Mouse (Mus musculus): ENCODE data around the gene Cyp2d40. TPM values are rescaled to one million over a fixed set of nuclear protein-coding genes. Genes with fewer than 3 reads are reported as not detected.
"Not testable (repeated sequence)": the region's sequence is repeated elsewhere in the genome, so short reads cannot be mapped to it uniquely, and the experiment has no call there.

The Cyp2d40 gene
- total RNA-seq (2021) = not detected

- intact Hi-C loops (cut with DNase I) = no loop called here
Measured at GRCm38 (mm10) chr15:82763631-82764420, at the start of gene Cyp2d40. Gene Cyp2d40, minus strand, starts transcription at chr15:82764183.

GRCm38 (mm10) chr15:82810556-82810955, 46.6 kb upstream of the Cyp2d40 start:
- intact Hi-C loops (cut with DNase I) = loop anchor here (5.0 kb wide), 1 partner anchor 302 kb away; no protein-coding TSS in a partner anchor
- no peak for DNase-seq (ENCODE audit: low spot score in 2 of 2)

More at GRCm38 (mm10) chr15:82763631-82764420, at the start of gene Cyp2d40:
- no peak for DNase-seq (ENCODE audit: low spot score in 2 of 2)

GRCm38 (mm10) chr15:82809511-82809910, 45.5 kb upstream of the Cyp2d40 start:
- DNase-seq (ENCODE audit: low spot score in 2 of 2) = no peak
- intact Hi-C loops (cut with DNase I) = loop anchor here (5.0 to 10.0 kb wide), 2 partner anchors 93 to 395 kb away; no protein-coding TSS in a partner anchor

- no peak for DNase-seq (ENCODE audit: low spot score in 2 of 2)
- intact Hi-C loops (cut with DNase I) = loop anchor here (5.0 to 10.0 kb wide), 2 partner anchors 95 to 398 kb away; no protein-coding TSS in a partner anchor
Measured at GRCm38 (mm10) chr15:82806969-82807763, 43.2 kb upstream of the Cyp2d40 start.

- intact Hi-C loops (cut with DNase I) = loop anchor here (5.0 to 10.0 kb wide), 2 partner anchors 97 to 400 kb away; no protein-coding TSS in a partner anchor
- DNase-seq (ENCODE audit: low spot score in 2 of 2) = peak; percentile 77 to 78
Measured at GRCm38 (mm10) chr15:82804708-82805639, 41.0 kb upstream of the Cyp2d40 start.

GRCm38 (mm10) chr15:82795936-82796440, 32.0 kb upstream of the Cyp2d40 start:
- DNase-seq (ENCODE audit: low spot score in 2 of 2) = no peak
- intact Hi-C loops (cut with DNase I) = no loop called here

- intact Hi-C loops (cut with DNase I) = no loop called here
- no peak for DNase-seq (ENCODE audit: low spot score in 2 of 2)
Measured at GRCm38 (mm10) chr15:82794277-82794676, 30.3 kb upstream of the Cyp2d40 start, which contains the start of gene Cyp2d26. Gene Cyp2d26, minus strand, starts transcription at chr15:82794294.

GRCm38 (mm10) chr15:82793868-82794267, 29.9 kb upstream of the Cyp2d40 start:
- intact Hi-C loops (cut with DNase I) = no loop called here
- no peak for DNase-seq (ENCODE audit: low spot score in 2 of 2)

GRCm38 (mm10) chr15:82793454-82793853, 29.5 kb upstream of the Cyp2d40 start:
- no peak for DNase-seq (ENCODE audit: low spot score in 2 of 2)
- intact Hi-C loops (cut with DNase I) = no loop called here

GRCm38 (mm10) chr15:82792566-82792965, 28.6 kb upstream of the Cyp2d40 start:
- DNase-seq (ENCODE audit: low spot score in 2 of 2) = no peak
- intact Hi-C loops (cut with DNase I) = no loop called here

GRCm38 (mm10) chr15:82784581-82784980, 20.6 kb upstream of the Cyp2d40 start:
- intact Hi-C loops (cut with DNase I) = no loop called here
- no peak for DNase-seq (ENCODE audit: low spot score in 2 of 2)

GRCm38 (mm10) chr15:82783800-82784199, 19.8 kb upstream of the Cyp2d40 start:
- no peak for DNase-seq (ENCODE audit: low spot score in 2 of 2)
- intact Hi-C loops (cut with DNase I) = loop anchor here (1.0 kb wide), 1 partner anchor 100 kb away; no protein-coding TSS in a partner anchor

- intact Hi-C loops (cut with DNase I); DNase-seq (ENCODE audit: low spot score in 2 of 2): not testable (repeated sequence)
Measured at GRCm38 (mm10) chr15:82777856-82778255, 13.9 kb upstream of the Cyp2d40 start.

GRCm38 (mm10) chr15:82765943-82766342, 2.0 kb upstream of the Cyp2d40 start:
- intact Hi-C loops (cut with DNase I) = no loop called here

GRCm38 (mm10) chr15:82764881-82765280, 898 bp upstream of the Cyp2d40 start:
- intact Hi-C loops (cut with DNase I) = no loop called here
- no peak for DNase-seq (ENCODE audit: low spot score in 2 of 2)

More at GRCm38 (mm10) chr15:82765943-82766342, 2.0 kb upstream of the Cyp2d40 start:
- no peak for DNase-seq (ENCODE audit: low spot score in 2 of 2)

- no peak for DNase-seq (ENCODE audit: low spot score in 2 of 2)
- intact Hi-C loops (cut with DNase I) = no loop called here
Measured at GRCm38 (mm10) chr15:82748141-82748540, 15.8 kb downstream of the Cyp2d40 start.

- DNase-seq (ENCODE audit: low spot score in 2 of 2) = no peak
- intact Hi-C loops (cut with DNase I) = no loop called here
Measured at GRCm38 (mm10) chr15:82747516-82747915, 16.5 kb downstream of the Cyp2d40 start.

- DNase-seq (ENCODE audit: low spot score in 2 of 2); intact Hi-C loops (cut with DNase I): not testable (repeated sequence)
Measured at GRCm38 (mm10) chr15:82733331-82733925, 30.6 kb downstream of the Cyp2d40 start.
